Mouse (Mus musculus) embryonic facial prominence, embryonic 10.5 days (tissue): ENCODE results near the gene C130074G19Rik. TPM values are rescaled to one million over a fixed set of nuclear protein-coding genes. Genes with fewer than 3 reads are reported as not detected.

Source experiments
- DNase-seq: peaks from one replicate; pipeline ENCODE4 v3.0.0-alpha.2; 2017; ENCODE audit warnings: low spot score
- H3K27ac ChIP-seq: fragments of 300-500 bp; sonication (generic); replicated peaks from 2 replicates; pipeline ENCODE4 v1.5.1; 2016; ENCODE audit warnings: mild to moderate bottlenecking
- H3K27me3 ChIP-seq: fragments of 300-500 bp; sonication (generic); replicated peaks from 2 replicates; pipeline ENCODE4 v1.6.1; 2016; ENCODE audit warnings: low read depth, mild to moderate bottlenecking; ENCODE audit not compliant: poor library complexity, severe bottlenecking
- H3K36me3 ChIP-seq: fragments of 300-500 bp; sonication (generic); replicated peaks from 2 replicates; pipeline ENCODE4 v1.6.1; 2016; ENCODE audit warnings: mild to moderate bottlenecking, moderate library complexity
- H3K4me1 ChIP-seq: fragments of 300-500 bp; sonication (generic); 2 replicates; pipeline ENCODE4 v1.6.1; 2016
- H3K4me3 ChIP-seq: fragments of 300-500 bp; sonication (generic); 2 replicates; pipeline ENCODE4 v1.5.1; 2016; ENCODE audit warnings: mild to moderate bottlenecking, moderate library complexity
- H3K9me3 ChIP-seq: fragments of 300-500 bp; sonication (generic); 2 replicates; pipeline ENCODE4 v1.6.1; 2016; ENCODE audit warnings: mild to moderate bottlenecking
- WGBS: fragments of 180-500 bp; shearing (Covaris S2); methylation state at CpG from one replicate; pipeline ENCODE4 v1.1.7; 2016; 5-methylcytosine and 5-hydroxymethylcytosine counted together
- polyA plus RNA-seq: library from polyadenylated mRNA; unstranded; fragments of >200 nt; fragmentation: Nextera tagmentation; extraction: Ambion mirVana; gene quantifications from 2 replicates; pipeline ENCODE4 v1.2.1, GENCODE M21; 2016

C130074G19Rik gene
- polyA plus RNA-seq, 1 experiment from 2014 or later = 0.64 TPM

DNA sequence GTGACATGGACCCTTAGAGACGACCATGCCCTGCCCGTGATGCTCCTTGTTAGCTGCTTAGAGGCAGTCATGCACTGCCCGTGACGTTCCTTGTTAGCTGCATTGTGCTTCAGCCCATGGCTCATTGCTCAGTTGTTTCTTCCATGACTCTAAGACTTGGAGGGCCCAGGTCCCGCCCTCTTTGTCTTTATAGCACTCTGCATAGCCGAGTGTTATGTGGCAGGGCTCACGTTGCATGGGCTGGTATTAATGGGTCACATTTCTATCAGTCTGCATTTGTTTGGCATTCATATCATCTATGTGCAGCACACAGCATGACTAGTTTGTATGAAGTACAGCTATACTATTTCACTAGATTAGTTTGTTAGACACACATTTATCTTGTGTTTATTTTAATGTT lies 20.7 kb upstream of the C130074G19Rik start:
- Histone ChIP-seq H3K27ac (no peak overlapping the region), H3K27me3 (no peaks in the 10 kb centered on the region), H3K9me3 (no peaks in the 10 kb centered on the region), H3K4me1 (peaks cover 3% of the 10 kb centered on the region; the same call in 1 of the 2 replicates), H3K36me3 (peaks cover 81% of the 10 kb centered on the region), H3K4me3 (no peak overlapping the region)
- 84% methylated on average over 7 of the region's 7 CpGs for WGBS
- DNase-seq = no peak

DNA sequence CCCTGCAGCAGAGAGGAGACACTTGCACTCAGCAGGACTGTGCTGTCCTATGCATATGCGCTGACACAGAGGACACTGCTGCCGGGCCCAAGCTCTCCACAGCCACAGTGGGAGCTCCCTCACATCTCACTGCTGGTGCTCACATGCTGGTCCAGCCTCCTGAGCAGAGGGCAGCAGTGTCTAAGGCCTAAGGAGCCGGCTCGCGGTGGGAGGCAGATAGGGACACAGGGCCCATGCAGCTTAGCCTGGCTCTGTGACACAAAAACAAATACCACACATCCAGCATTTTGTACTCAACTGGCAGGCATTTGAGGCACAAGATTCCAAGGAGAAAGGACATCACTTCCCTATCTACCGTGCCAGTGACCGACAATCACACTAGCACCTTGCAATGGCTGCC lies 19.9 kb upstream of the C130074G19Rik start:
- DNase-seq = no peak
- WGBS = 80% methylated on average over 7 of the region's 7 CpGs

GRCm38 (mm10) chr1:184897350-184897749 lies 14.3 kb upstream of the C130074G19Rik start:
- no peak overlapping the region for H3K4me3 ChIP-seq
- DNase-seq = no peak
- H3K4me1 ChIP-seq = peaks cover 9% of the 10 kb centered on the region
- H3K9me3 ChIP-seq = no peaks in the 10 kb centered on the region
- H3K27me3 ChIP-seq = no peaks in the 10 kb centered on the region
- H3K27ac ChIP-seq = no peak overlapping the region
- H3K36me3 ChIP-seq = peaks cover 30% of the 10 kb centered on the region
- 70% methylated on average over 16 of the region's 16 CpGs for WGBS

More for the DNA sequence above, 19.9 kb upstream of the C130074G19Rik start:
- H3K9me3 ChIP-seq = no peaks in the 10 kb centered on the region
- H3K4me3 ChIP-seq = no peak overlapping the region
- H3K27ac ChIP-seq = no peak overlapping the region
- peaks cover 78% of the 10 kb centered on the region for H3K36me3 ChIP-seq
- H3K27me3 ChIP-seq = no peaks in the 10 kb centered on the region
- H3K4me1 ChIP-seq = peaks cover 3% of the 10 kb centered on the region; the same call in 1 of the 2 replicates

DNA sequence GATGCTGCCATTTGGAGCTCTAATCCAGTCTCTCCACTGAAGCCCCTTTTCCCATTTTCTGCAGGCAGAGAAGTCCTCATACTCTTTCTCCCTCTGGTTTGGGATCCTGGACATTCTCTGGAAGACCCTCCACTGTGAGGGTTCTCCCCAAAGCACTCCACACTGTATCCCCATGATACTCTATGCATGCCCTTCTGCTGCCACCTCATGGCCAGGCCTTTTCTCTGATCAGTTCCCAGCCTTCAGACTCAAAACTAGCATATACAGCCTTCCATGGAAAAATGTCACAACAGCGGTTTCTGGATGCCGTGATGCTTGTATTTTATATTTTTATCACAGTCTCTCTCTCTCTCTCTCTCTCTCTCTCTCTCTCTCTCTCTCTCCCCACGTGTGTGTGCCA lies 9.0 kb upstream of the C130074G19Rik start:
- 86% methylated on average over 3 of the region's 3 CpGs for WGBS
- Histone ChIP-seq H3K27me3 (no peaks in the 10 kb centered on the region), H3K4me3 (no peak overlapping the region), H3K27ac (no peak overlapping the region), H3K36me3 (no peaks in the 10 kb centered on the region), H3K4me1 (0 out of 2 replicates have a peak, but pooled peaks cover 1% of the 10 kb centered on the region), H3K9me3 (no peaks in the 10 kb centered on the region)
- no peak for DNase-seq

GRCm38 (mm10) chr1:184889454-184889853 lies 6.4 kb upstream of the C130074G19Rik start:
- no peaks in the 10 kb centered on the region for H3K36me3 ChIP-seq
- H3K27me3 ChIP-seq = peaks cover 6% of the 10 kb centered on the region; the same call in 1 of the 2 replicates
- H3K4me3 ChIP-seq = no peak overlapping the region
- H3K4me1 ChIP-seq = peaks cover 2% of the 10 kb centered on the region; the same call in 1 of the 2 replicates
- DNase-seq = no peak
- H3K27ac ChIP-seq = no peak overlapping the region
- H3K9me3 ChIP-seq = no peaks in the 10 kb centered on the region
- WGBS = 81% methylated on average over 6 of the region's 6 CpGs

GRCm38 (mm10) chr1:184886160-184886559 lies 3.1 kb upstream of the C130074G19Rik start:
- Histone ChIP-seq H3K4me3 (no peak overlapping the region), H3K27ac (no peak overlapping the region), H3K36me3 (no peaks in the 10 kb centered on the region), H3K27me3 (peaks cover 39% of the 10 kb centered on the region), H3K9me3 (no peaks in the 10 kb centered on the region), H3K4me1 (peaks cover 13% of the 10 kb centered on the region)
- DNase-seq = no peak
- WGBS = 59% methylated on average over 1 of the region's 1 CpGs

DNA sequence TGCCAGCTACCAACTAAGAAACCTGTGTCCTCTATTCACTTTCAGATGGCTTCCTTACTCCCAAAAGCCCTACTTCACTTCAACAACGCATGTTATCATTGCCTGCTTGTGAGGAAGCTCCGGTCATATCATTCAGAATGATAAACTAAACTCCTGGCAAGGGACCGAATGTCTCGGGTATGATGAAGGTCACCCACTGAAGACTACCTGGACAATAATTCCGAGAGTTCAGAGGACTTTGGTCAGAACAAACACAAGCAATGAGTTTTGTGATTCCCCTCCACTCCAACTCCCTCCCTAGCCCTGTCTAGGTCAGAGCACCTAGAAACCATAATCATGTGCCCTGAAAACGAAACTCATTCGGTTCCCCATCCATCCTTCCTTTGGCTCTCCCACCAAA lies 1.2 kb downstream of the C130074G19Rik start:
- Histone ChIP-seq H3K4me3 (peak overlapping the region; percentile 65), H3K9me3 (no peaks in the 10 kb centered on the region)
- 67% methylated on average over 7 of the region's 7 CpGs for WGBS

DNA sequence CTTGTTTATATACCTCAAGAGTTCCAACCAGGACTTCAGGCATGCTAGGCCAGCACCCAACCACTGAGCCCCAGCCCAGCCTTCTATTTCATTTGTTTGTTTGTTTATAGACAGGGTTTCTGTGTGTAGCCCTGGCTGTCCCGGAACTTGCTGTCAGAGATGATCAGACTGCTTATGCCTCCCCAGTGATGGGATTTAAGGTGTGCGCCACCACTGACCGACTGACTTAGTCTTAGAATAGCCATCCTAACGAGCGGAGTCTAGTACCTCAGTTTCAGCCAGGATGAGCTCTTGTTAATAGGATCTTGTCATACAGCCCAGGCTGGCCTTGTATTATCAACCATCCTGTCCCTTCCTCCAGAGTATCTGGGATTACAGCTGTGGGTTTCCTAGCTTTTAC lies 1.8 kb downstream of the C130074G19Rik start:
- H3K36me3 ChIP-seq = no peaks in the 10 kb centered on the region
- peaks cover 62% of the 10 kb centered on the region for H3K27me3 ChIP-seq
- H3K4me3 ChIP-seq = no peak overlapping the region
- no peak for DNase-seq
- H3K4me1 ChIP-seq = peaks cover 21% of the 10 kb centered on the region
- H3K9me3 ChIP-seq = no peaks in the 10 kb centered on the region
- no peak overlapping the region for H3K27ac ChIP-seq
- WGBS = 84% methylated on average over 5 of the region's 5 CpGs

More for the DNA sequence above, 1.2 kb downstream of the C130074G19Rik start:
- Histone ChIP-seq H3K27me3 (peaks cover 62% of the 10 kb centered on the region), H3K27ac (no peak overlapping the region), H3K4me1 (peaks cover 21% of the 10 kb centered on the region), H3K36me3 (no peaks in the 10 kb centered on the region)
- no peak for DNase-seq

DNA sequence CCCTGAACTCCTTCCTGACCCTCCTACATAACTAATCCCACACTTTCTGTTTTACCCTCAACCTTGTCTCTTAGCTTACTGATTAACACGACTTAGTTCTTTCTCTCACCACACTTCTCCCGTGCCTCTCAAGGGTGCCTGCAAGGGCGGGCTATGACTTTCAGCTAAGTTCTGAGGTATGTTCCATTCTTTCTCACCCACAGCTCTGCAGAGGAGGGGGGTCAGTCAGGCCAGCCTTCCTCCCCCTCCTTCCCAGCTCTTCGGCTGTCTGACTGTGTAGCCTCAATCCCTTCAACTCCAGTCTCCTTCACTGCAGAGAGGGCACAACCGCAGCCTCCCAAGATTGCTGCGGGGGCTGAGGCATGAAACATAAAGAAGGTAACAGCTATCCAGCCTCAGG lies 4.2 kb downstream of the C130074G19Rik start:
- H3K36me3 ChIP-seq = no peaks in the 10 kb centered on the region
- H3K4me3 ChIP-seq = no peak overlapping the region
- H3K27ac ChIP-seq = no peak overlapping the region
- H3K9me3 ChIP-seq = no peaks in the 10 kb centered on the region
- DNase-seq = no peak
- H3K27me3 ChIP-seq = peaks cover 55% of the 10 kb centered on the region
- H3K4me1 ChIP-seq = peaks cover 22% of the 10 kb centered on the region
- WGBS = 82% methylated on average over 6 of the region's 6 CpGs

DNA sequence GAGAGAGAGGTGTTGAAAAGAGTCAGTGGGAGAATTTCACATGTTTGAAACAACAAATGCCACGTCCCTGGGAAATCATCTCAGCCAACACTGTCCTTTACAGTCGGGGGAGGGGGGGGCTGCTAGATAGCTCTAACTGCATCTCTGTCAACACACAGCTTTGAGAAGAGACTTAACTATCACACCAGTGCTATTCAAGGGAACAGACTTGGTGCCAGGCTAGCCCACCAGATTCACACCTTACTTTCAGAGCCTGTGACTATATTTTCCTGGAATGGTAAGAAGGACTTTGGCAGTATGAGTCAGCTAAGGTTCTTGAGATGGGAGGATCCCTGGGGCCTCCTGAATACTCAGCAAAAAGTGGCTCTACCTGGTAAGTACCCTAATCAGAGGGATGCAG lies 5.7 kb downstream of the C130074G19Rik start:
- Histone ChIP-seq H3K4me3 (no peak overlapping the region), H3K27ac (no peak overlapping the region), H3K27me3 (peaks cover 42% of the 10 kb centered on the region), H3K9me3 (no peaks in the 10 kb centered on the region), H3K36me3 (no peaks in the 10 kb centered on the region), H3K4me1 (peaks cover 20% of the 10 kb centered on the region)
- no peak for DNase-seq
- 76% methylated on average over 2 of the region's 2 CpGs for WGBS

GRCm38 (mm10) chr1:184873910-184874309 lies 9.1 kb downstream of the C130074G19Rik start:
- no peak overlapping the region for H3K27ac ChIP-seq
- 80% methylated on average over 11 of the region's 11 CpGs for WGBS
- no peaks in the 10 kb centered on the region for H3K36me3 ChIP-seq
- DNase-seq = no peak
- peaks cover 23% of the 10 kb centered on the region for H3K4me1 ChIP-seq
- H3K4me3 ChIP-seq = no peak overlapping the region
- H3K27me3 ChIP-seq = peaks cover 14% of the 10 kb centered on the region; the same call in 1 of the 2 replicates
- H3K9me3 ChIP-seq = no peaks in the 10 kb centered on the region

DNA sequence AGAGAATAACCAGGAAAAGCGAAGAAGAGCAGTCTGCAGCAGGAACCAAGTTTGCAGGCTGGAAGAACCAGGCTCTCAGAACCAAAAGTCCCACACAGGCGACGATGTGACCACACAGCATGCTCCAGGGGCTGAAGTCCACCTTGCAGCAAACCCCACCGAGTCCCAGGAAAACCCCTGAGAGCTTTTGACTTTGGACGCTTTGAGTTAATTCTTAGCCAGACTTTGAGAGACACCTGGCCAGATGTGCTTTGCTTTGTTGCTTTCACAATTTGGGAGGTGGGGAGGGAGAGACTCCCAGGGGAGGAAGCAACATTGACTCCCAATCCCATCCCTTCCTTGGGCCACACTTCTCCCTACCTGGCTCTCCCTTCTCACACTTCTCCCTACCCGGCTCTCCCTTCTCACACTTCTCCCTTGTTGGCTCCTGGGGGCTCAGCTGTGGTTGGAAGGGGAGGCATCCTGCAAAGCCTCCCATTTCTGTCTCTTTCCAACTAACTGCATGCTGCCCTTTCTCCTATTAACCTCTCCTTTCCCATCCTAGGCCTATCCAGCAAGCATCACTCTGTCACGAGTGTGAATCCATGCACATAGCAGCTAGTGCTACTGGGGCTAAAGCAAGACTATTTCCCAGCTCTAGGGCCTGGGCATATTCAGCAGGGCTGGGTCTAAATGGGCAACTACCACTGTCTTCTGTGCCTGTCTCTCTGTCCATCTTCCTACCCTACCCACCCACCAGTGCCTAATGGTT lies 10.8 kb downstream of the C130074G19Rik start:
- WGBS = 81% methylated on average over 7 of the region's 7 CpGs
- peak overlapping the region; percentile 49; the same call in 1 of the 2 replicates for H3K27ac ChIP-seq

GRCm38 (mm10) chr1:184871506-184871905 lies 11.5 kb downstream of the C130074G19Rik start:
- DNase-seq = no peak
- 65% methylated on average over 1 of the region's 1 CpGs for WGBS
- H3K27ac ChIP-seq = peak overlapping the region; percentile 49; the same call in 1 of the 2 replicates

More for the DNA sequence above, 10.8 kb downstream of the C130074G19Rik start:
- H3K36me3 ChIP-seq = no peaks in the 10 kb centered on the region
- no peak for DNase-seq
- H3K9me3 ChIP-seq = no peaks in the 10 kb centered on the region
- H3K4me3 ChIP-seq = no peak overlapping the region
- peaks cover 8% of the 10 kb centered on the region for H3K27me3 ChIP-seq
- peaks cover 35% of the 10 kb centered on the region for H3K4me1 ChIP-seq

More at GRCm38 (mm10) chr1:184871506-184871905, 11.5 kb downstream of the C130074G19Rik start:
- peaks cover 40% of the 10 kb centered on the region for H3K4me1 ChIP-seq
- H3K9me3 ChIP-seq = no peaks in the 10 kb centered on the region
- H3K4me3 ChIP-seq = no peak overlapping the region
- H3K36me3 ChIP-seq = no peaks in the 10 kb centered on the region
- H3K27me3 ChIP-seq = peaks cover 8% of the 10 kb centered on the region
